Mouse (Mus musculus) testis, adult 2 months (tissue): Measurements from ENCODE around the gene Gm37240.

Experiments
- CTCF ChIP-seq: fragments of 200-500 bp; IDR thresholded peaks from 2 replicates; pipeline ENCODE4 v1.5.1; 2012; ENCODE audit warnings: low read depth, mild to moderate bottlenecking, inconsistent platforms, low read length, moderate library complexity; ENCODE audit not compliant: control insufficient read depth, insufficient read depth, insufficient replicate concordance
- POLR2A ChIP-seq: fragments of 200-500 bp; IDR thresholded peaks from 2 replicates; pipeline ENCODE4 v1.6.1; 2012; ENCODE audit warnings: low read depth, mild to moderate bottlenecking, inconsistent platforms, low read length, moderate library complexity; ENCODE audit not compliant: control insufficient read depth

DNA sequence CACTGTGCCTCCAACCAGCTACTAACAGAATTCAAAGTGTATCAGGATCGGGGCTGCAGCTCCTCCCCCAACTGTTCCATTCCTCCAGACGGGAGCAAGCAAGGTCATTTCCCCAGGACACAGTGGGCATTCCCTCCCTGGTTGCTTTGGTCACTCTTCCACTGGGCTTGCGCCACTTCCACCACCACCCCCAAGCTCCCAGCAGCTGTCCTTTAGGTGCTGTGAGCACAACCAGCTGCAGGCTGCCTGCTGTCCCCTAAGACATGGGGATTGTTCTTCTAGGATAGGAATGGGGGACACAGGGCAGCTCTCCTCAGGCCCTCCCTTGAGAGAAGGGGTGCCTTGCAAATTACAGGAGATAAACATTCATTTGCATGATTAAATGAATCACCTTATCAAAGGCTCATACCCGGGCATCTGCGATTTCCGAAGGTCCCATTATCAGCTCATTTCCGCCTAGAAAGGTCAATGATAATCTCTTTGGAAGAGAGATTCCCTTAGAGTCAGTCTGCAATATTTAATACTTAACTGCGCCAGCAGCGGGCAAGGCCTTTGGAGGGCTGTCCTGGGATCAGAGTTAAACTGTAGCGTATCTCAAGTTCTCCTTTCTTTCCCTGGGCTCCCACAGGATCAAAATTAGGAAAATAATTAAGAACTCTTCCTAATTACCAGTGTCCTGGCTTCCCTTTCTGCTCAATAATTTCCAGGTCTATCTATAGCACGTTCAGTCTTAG is 1247.4 kb downstream of the Gm37240 start:
- TF ChIP-seq CTCF = no peak
- TF ChIP-seq POLR2A = no peak
